Mouse (Mus musculus) lung, embryonic 16.5 days (tissue): Measurements from ENCODE around the gene Slc44a4. TPM values are rescaled to one million over a fixed set of nuclear protein-coding genes. Genes with fewer than 3 reads are reported as not detected.

ENCODE experiments used
- ATAC-seq: fragments of 200-750 bp; cut with Nextera tagmentation; 2 replicates; pipeline ENCODE4 v1.8.0; 2017; ENCODE audit warnings: low read depth, mild to moderate bottlenecking, moderate library complexity
- H3K27ac ChIP-seq: fragments of 300-500 bp; sonication (generic); 2 replicates; pipeline ENCODE4 v1.5.1; 2014; ENCODE audit warnings: mild to moderate bottlenecking, control low read depth, low read length
- H3K27me3 ChIP-seq: fragments of 300-500 bp; sonication (generic); 2 replicates; pipeline ENCODE4 v1.6.1; 2014; ENCODE audit warnings: low read depth, low read length, mixed read lengths; ENCODE audit not compliant: control insufficient read depth, insufficient read depth
- H3K36me3 ChIP-seq: fragments of 300-500 bp; sonication (generic); 2 replicates; pipeline ENCODE4 v1.6.1; 2014; ENCODE audit warnings: low read length; ENCODE audit not compliant: control insufficient read depth, insufficient read depth
- H3K4me1 ChIP-seq: fragments of 300-500 bp; sonication (generic); replicated peaks from 2 replicates; pipeline ENCODE4 v1.6.1; 2014; ENCODE audit warnings: low read length, mixed read lengths; ENCODE audit not compliant: control insufficient read depth, insufficient read depth
- H3K4me2 ChIP-seq: fragments of 300-500 bp; sonication (generic); 2 replicates; pipeline ENCODE4 v1.6.1; 2014; ENCODE audit warnings: low read depth, low read length, control low read depth
- H3K4me3 ChIP-seq: fragments of 300-500 bp; sonication (generic); 2 replicates; pipeline ENCODE4 v1.5.1; 2014; ENCODE audit warnings: mild to moderate bottlenecking, low read length, control low read depth
- H3K9ac ChIP-seq: fragments of 300-500 bp; sonication (generic); 2 replicates; pipeline ENCODE4 v1.6.1; 2014; ENCODE audit warnings: low read length, control low read depth
- H3K9me3 ChIP-seq: fragments of 300-500 bp; sonication (generic); 2 replicates; pipeline ENCODE4 v1.6.1; 2016; ENCODE audit warnings: low read length; ENCODE audit not compliant: control insufficient read depth
- WGBS: fragments of 180-500 bp; shearing (Covaris S2); extraction: QIAGEN DNeasy Blood & Tissue Kit; methylation state at CpG from one replicate; pipeline ENCODE4 v1.1.7; 2014; 5-methylcytosine and 5-hydroxymethylcytosine counted together
- polyA plus RNA-seq: library from polyadenylated mRNA; unstranded; fragments of >200 nt; fragmentation: Nextera tagmentation; extraction: Ambion mirVana; gene quantifications from 2 replicates; pipeline ENCODE4 v1.2.1, GENCODE M21; 2015

Slc44a4 gene
- polyA plus RNA-seq, 1 experiment from 2014 or later: 1.5 TPM

DNA sequence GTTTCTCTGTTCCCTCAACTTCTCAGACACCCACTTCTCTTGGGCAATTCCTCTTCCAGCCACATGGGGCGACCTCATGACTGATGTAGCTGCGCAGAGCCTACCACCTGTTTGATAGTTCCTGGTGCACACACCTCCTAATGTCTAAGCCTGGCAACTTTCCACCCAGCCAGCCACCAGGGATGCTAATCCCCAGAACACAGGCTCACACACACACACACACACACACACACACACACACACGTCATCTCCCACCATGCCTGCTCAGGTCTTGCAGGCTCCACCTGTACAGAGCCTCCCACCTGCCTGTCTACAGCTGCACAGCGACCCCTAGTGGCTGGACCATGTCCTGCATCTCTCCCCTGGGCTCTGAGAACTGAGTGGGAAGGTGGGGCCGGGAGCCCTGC, 2.3 kb upstream of the Slc44a4 start:
- Histone ChIP-seq H3K27ac (no peak overlapping the region), H3K4me1 (peaks cover 8% of the 10 kb centered on the region), H3K9ac (no peak overlapping the region), H3K4me2 (no peak overlapping the region), H3K9me3 (no peaks in the 10 kb centered on the region), H3K27me3 (no peaks in the 10 kb centered on the region), H3K36me3 (peaks cover 63% of the 10 kb centered on the region), H3K4me3 (no peak overlapping the region)
- 44% methylated on average over 5 of the region's 5 CpGs for WGBS
- ATAC-seq: peak; percentile 53

DNA sequence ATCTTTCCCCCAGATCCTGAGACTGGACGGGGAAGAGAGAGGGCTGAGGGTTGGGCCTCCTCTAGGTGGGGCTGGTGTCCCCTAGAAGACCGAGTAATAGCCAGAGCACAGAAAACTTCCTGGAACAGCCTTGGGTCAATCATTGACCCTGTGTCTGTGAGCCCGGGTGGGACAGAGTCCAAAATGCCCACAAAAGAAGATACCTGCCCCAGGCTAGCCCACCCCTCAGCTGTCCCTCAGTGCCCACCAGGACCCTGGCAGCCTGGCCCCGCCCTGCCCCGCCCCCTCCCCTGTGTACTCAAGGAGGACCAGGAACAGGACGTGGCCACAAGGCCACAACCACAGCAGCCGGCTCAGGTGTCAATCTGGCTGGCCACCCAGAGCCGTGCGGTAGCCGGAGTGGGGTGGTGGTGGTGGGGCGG, 1.2 kb downstream of the Slc44a4 start:
- H3K4me1 ChIP-seq: peaks cover 8% of the 10 kb centered on the region

DNA sequence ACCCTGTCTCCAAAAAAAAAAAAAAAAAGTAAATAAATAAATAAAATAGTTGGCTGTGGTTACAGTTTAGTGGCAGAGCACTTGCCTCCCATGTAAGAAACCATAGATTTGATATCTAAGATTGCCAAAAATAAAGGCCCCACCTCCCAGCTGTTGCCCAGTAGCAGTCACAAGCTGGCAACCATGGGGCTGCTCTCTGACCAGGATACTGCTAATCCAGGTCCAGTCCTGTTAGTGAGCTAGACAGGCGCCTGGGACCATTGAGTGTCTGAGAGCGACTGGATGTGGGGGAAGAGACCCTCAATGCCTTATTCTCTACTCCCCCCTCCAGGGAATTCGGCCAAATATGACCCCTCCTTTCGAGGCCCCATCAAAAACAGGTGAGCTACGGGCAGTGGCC, 2.0 kb downstream of the Slc44a4 start:
- no peak overlapping the region for H3K4me2 ChIP-seq
- 83% methylated on average over 5 of the region's 5 CpGs for WGBS
- H3K9me3 ChIP-seq: no peaks in the 10 kb centered on the region
- H3K4me1 ChIP-seq: peaks cover 8% of the 10 kb centered on the region
- no peaks in the 10 kb centered on the region for H3K27me3 ChIP-seq
- no peak overlapping the region for H3K27ac ChIP-seq
- H3K36me3 ChIP-seq: peaks cover 21% of the 10 kb centered on the region
- ATAC-seq: no peak
- no peak overlapping the region for H3K9ac ChIP-seq
- H3K4me3 ChIP-seq: no peak overlapping the region

More for the DNA sequence above, 1.2 kb downstream of the Slc44a4 start:
- no peak overlapping the region for H3K4me3 ChIP-seq
- H3K4me2 ChIP-seq: peak overlapping the region; percentile 21; the same call in 1 of the 2 replicates
- WGBS: 9% methylated on average over 10 of the region's 11 CpGs
- no peaks in the 10 kb centered on the region for H3K9me3 ChIP-seq
- H3K9ac ChIP-seq: peak overlapping the region; percentile 35
- ATAC-seq: peak; percentile 72; the same call in 1 of the 2 replicates
- no peak overlapping the region for H3K27ac ChIP-seq
- H3K27me3 ChIP-seq: no peaks in the 10 kb centered on the region
- H3K36me3 ChIP-seq: peaks cover 29% of the 10 kb centered on the region

DNA sequence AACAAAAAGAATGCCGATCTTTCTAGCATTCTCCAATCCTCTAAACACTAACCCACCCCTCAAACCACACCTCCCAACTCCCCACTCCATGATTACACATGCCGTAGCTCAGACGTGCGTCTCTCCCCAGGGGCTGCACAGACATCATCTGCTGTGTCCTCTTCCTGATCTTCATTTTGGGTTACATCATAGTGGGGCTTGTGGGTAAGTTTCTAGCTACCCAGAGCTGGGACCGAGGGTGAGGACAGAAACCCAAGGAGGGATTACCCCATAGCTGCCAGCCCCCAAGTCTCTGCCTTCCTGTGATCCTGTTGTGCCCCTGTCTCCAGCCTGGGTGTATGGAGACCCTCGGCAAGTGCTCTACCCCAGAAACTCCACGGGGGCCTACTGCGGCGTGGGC, 2.9 kb downstream of the Slc44a4 start:
- Histone ChIP-seq H3K9ac (no peak overlapping the region), H3K27ac (no peak overlapping the region), H3K4me2 (no peak overlapping the region), H3K9me3 (no peaks in the 10 kb centered on the region), H3K4me1 (peaks cover 8% of the 10 kb centered on the region), H3K27me3 (no peaks in the 10 kb centered on the region), H3K4me3 (no peak overlapping the region), H3K36me3 (peaks cover 13% of the 10 kb centered on the region)
- no peak for ATAC-seq
- 65% methylated on average over 9 of the region's 9 CpGs for WGBS

DNA sequence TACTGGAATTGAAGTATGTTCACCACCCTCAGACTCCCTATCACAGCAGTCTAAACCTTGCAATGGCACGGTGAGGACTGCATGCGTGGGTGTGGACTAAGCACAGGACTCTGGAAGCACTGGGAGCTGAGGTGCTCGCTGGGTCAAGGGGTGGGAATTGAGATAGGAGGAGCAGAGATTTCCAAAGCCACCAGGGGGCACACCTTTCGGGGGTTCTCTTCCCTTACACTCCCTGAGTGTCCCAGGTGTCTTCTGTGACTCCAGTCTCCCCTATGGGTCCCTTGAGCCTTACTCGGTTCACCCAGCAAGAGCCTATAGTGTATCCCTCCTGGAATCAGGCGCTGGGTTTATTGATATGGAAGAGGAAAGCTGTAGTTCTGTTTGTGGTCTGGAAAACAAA, 8.7 kb downstream of the Slc44a4 start:
- Histone ChIP-seq H3K36me3 (no peaks in the 10 kb centered on the region), H3K4me3 (no peak overlapping the region), H3K4me1 (peaks cover 2% of the 10 kb centered on the region; the same call in 1 of the 2 replicates), H3K27me3 (no peaks in the 10 kb centered on the region), H3K9me3 (no peaks in the 10 kb centered on the region), H3K27ac (no peak overlapping the region), H3K4me2 (no peak overlapping the region), H3K9ac (no peak overlapping the region)
- 34% methylated on average over 6 of the region's 6 CpGs for WGBS
- no peak for ATAC-seq

DNA sequence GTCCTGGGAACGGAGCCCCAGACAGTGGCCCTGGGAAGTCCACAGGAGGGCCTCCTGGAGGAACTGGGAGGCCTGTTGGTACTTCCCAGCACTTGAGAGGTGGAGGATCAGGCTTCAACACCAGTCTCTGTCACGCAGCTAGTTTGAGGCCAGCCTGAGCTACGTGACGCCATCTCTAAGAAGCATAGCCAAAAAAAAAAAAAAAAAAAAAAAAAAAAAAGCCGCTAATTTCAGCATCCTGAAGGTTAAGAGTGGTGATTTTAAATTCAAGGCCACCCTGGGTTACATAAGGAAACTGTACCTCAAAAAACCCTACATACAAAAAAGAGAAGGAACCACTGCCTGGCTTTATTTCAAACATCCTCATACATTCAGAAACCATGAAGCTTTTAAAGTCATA, 10.0 kb downstream of the Slc44a4 start:
- Histone ChIP-seq H3K4me1 (peaks cover 2% of the 10 kb centered on the region; the same call in 1 of the 2 replicates), H3K27ac (no peak overlapping the region)
- no peak for ATAC-seq

DNA sequence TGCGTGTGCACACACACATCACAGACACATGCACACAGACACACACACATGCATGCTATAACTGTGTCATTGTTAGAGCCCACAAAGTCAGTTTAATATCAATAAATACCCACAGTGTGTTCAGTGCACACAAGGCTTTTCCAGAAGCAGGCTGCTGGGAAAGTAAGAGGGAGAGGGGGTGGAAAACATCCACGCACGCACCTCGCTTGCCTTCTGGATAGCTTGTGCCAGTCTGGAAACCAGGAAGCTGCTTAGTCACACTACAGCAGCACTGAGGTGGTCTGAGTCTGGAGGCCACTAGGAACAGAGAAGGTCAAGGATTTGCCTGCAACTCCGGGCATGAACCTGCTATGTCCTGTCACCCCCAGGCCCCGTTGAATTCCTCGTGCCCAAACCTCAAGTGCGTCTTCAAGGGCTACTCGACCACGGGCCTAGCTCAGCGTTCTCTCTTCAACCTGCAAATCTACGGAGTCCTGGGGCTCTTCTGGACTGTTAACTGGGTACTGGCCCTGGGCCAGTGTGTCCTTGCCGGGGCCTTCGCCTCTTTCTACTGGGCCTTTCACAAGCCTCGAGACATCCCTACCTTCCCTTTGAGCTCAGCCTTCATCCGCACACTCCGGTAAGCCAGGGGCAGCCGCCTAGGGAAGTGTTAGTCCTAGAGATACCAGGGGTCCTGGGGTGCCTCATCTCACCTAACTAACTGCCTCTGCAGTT, 13.2 kb downstream of the Slc44a4 start:
- Histone ChIP-seq H3K36me3 (no peaks in the 10 kb centered on the region), H3K27me3 (no peaks in the 10 kb centered on the region), H3K4me3 (no peak overlapping the region), H3K27ac (peak overlapping the region; percentile 32), H3K9me3 (no peaks in the 10 kb centered on the region), H3K4me1 (peaks cover 10% of the 10 kb centered on the region), H3K4me2 (peak overlapping the region; percentile 22; the same call in 1 of the 2 replicates), H3K9ac (peak overlapping the region; percentile 51; the same call in 1 of the 2 replicates)
- 58% methylated on average over 18 of the region's 18 CpGs for WGBS
- no peak for ATAC-seq

More for the DNA sequence above, 10.0 kb downstream of the Slc44a4 start:
- no peaks in the 10 kb centered on the region for H3K9me3 ChIP-seq
- H3K9ac ChIP-seq: no peak overlapping the region
- H3K4me2 ChIP-seq: no peak overlapping the region
- whole genome bisulfite sequencing: 63% methylated on average over 5 of the region's 5 CpGs
- no peaks in the 10 kb centered on the region for H3K36me3 ChIP-seq
- H3K4me3 ChIP-seq: no peak overlapping the region
- H3K27me3 ChIP-seq: no peaks in the 10 kb centered on the region

DNA sequence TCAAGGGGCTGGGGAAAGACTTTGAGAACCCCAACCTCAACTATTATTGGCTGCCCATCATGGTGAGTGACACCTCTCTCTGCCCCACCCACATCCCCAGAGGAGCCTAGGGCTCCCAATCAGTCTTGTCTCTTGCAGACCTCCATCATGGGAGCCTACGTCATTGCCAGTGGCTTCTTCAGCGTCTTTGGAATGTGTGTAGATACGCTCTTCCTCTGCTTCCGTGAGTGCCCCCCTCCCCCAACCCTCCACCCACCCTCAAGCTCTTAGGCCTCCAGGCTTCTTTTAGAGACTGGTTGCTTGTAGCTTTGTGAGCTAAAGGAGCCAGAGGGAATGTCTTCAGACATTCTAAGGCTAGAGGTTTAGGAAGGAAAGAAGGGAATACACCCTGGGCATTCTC, 14.6 kb downstream of the Slc44a4 start:
- Histone ChIP-seq H3K4me3 (no peak overlapping the region), H3K36me3 (no peaks in the 10 kb centered on the region), H3K27me3 (no peaks in the 10 kb centered on the region), H3K4me2 (no peak overlapping the region), H3K27ac (no peak overlapping the region), H3K9ac (no peak overlapping the region), H3K9me3 (no peaks in the 10 kb centered on the region), H3K4me1 (peaks cover 10% of the 10 kb centered on the region)
- no peak for ATAC-seq
- 23% methylated on average over 4 of the region's 4 CpGs for WGBS

DNA sequence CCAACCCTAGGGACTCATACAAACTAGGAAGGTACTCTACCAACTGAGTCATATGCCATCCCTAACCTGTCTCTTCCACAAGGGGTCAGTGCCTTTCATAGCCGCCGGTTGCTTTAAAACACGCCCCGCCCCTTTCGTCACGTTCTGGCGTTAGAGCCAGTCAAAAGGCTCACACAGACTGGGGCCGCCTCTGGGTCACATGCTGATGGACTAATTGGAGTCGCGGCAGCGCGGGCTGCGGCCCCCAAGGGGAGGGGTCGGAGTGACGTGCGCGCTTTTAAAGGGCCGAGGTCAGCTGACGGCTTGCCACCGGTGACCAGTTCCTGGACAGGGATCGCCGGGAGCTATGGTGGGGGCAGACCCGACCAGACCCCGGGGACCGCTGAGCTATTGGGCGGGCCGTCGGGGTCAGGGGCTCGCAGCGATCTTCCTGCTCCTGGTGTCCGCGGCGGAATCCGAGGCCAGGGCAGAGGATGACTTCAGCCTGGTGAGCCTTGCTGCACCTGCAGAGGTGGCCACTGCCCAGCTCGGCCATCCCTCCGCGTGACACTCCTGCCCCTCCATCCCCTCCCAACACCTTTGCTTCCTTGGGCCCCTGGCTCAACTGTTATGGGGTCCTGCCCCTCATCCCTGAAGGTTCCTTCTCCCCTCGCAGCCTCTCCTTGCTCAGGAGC, 16.9 kb downstream of the Slc44a4 start, which contains the start of gene Neu1:
Gene Neu1, plus strand, starts transcription at position 193 of the 674 bp plus-strand sequence.
- WGBS: under 1% methylated on average over 38 of the region's 38 CpGs
- H3K4me3 ChIP-seq: peak within 1 kb of the TSS; percentile 64
- peaks cover 10% of the 10 kb centered on the region for H3K4me1 ChIP-seq
- no peaks in the 10 kb centered on the region for H3K27me3 ChIP-seq
- H3K27ac ChIP-seq: no peak within 1 kb of the TSS
- ATAC-seq: peak; percentile 98
- H3K9ac ChIP-seq: peak within 1 kb of the TSS; percentile 71
- H3K36me3 ChIP-seq: no peaks in the 10 kb centered on the region
- no peaks in the 10 kb centered on the region for H3K9me3 ChIP-seq
- H3K4me2 ChIP-seq: peak within 1 kb of the TSS; percentile 80
